Mouse (Mus musculus) neural tube, embryonic 11.5 days (tissue): Measurements from ENCODE around the gene Rnf213. TPM values are rescaled to one million over a fixed set of nuclear protein-coding genes. Genes with fewer than 3 reads are reported as not detected.

ENCODE experiments used
- microRNA counts: library from miRNA; unstranded; fragments of <30 nt; microRNA quantifications from one replicate; lab custom pipeline; 2015
- microRNA-seq: library from miRNA; unstranded; fragments of <30 nt; microRNA quantifications from one replicate; pipeline ENCODE4, GENCODE M21; 2016
- polyA plus RNA-seq: library from polyadenylated mRNA; unstranded; fragments of >200 nt; fragmentation: Nextera tagmentation; extraction: Ambion mirVana; gene quantifications from 2 replicates; pipeline ENCODE4 v1.2.1, GENCODE M21; 2014

Gene Rnf213
- polyA plus RNA-seq, 1 experiment from 2014 or later: 1.9 TPM

MicroRNAs encoded within 50 kb of the gene (microRNA counts, 519-probe panel; counts per million panel counts)
- 171 counts per million, percentile 57 among the panel's probes with 10 or more counts for microRNA mmu-miR-1932 (lab: Ali Mortazavi, UCI)

Small RNAs within 50 kb of the gene (microRNA-seq; reads per million reads assigned to microRNA genes)
- not detected for gene Mir1932

Other genes with a start within 250 kb of the Rnf213 start
- 15.2 and 16.8 TPM in 2 replicates for gene Tbc1d16, start 164.6 kb upstream of the Rnf213 start, polyA plus RNA-seq
- gene Ccdc40, start 164.5 kb upstream of the Rnf213 start, polyA plus RNA-seq: 14.8 and 15.3 TPM in 2 replicates
- 21.4 and 24.1 TPM in 2 replicates for gene Gaa, start 125.2 kb upstream of the Rnf213 start, polyA plus RNA-seq
- 402 and 421 TPM in 2 replicates for gene Eif4a3, start 93.0 kb upstream of the Rnf213 start, polyA plus RNA-seq
- not detected in 2 replicates for gene Card14, start 85.3 kb upstream of the Rnf213 start, polyA plus RNA-seq
- 5.2 and 6.7 TPM in 2 replicates for gene Sgsh, start 37.6 kb upstream of the Rnf213 start, polyA plus RNA-seq
- gene Slc26a11, start 37.5 kb upstream of the Rnf213 start, polyA plus RNA-seq: 4.3 and 5.2 TPM in 2 replicates
- gene Endov, start 98.2 kb downstream of the Rnf213 start, polyA plus RNA-seq: 13.9 and 18.1 TPM in 2 replicates
- 8.3 and 9.2 TPM in 2 replicates for gene Nptx1, start 154.7 kb downstream of the Rnf213 start, polyA plus RNA-seq
- gene Rptor, start 209.8 kb downstream of the Rnf213 start, polyA plus RNA-seq: 12.2 and 12.6 TPM in 2 replicates